Mouse (Mus musculus): ENCODE measurements around the gene Ldah. TPM values are rescaled to one million over a fixed set of nuclear protein-coding genes. Genes with fewer than 3 reads are reported as not detected.

Gene Ldah
- polyA plus RNA-seq, 1 experiment from 2014 or later: 65.5 TPM

GRCm38 (mm10) chr12:8316541-8316940 is 108.6 kb downstream of the Ldah start:
- Histone ChIP-seq H3K4me1 (ENCODE audit: control insufficient read depth, insufficient read depth, low read length) (no peaks in the 10 kb centered on the region; the same call in 1 of the 2 replicates), H3K4me2 (no peak overlapping the region), H3K9ac (ENCODE audit: low read length) (no peak overlapping the region), H3K4me3 (ENCODE audit: low read depth, low read length) (no peak overlapping the region), H3K36me3 (ENCODE audit: control insufficient read depth, insufficient read depth, low read length) (peaks cover 5% of the 10 kb centered on the region; the same call in 1 of the 2 replicates), H3K27ac (ENCODE audit: low read depth, low read length) (no peak overlapping the region), H3K9me3 (ENCODE audit: control insufficient read depth, low read length) (no peaks in the 10 kb centered on the region), H3K27me3 (ENCODE audit: control insufficient read depth, insufficient read depth, low read length) (no peaks in the 10 kb centered on the region; the same call in 1 of the 2 replicates)
- ATAC-seq (ENCODE audit: low FRiP score) (no peak), DNase-seq (ENCODE audit: low spot score, missing footprints) (no peak)
- 84% methylated on average over 5 of the region's 5 CpGs for WGBS

GRCm38 (mm10) chr12:8320084-8320713 is 112.3 kb downstream of the Ldah start:
- 46% methylated on average over 5 of the region's 5 CpGs for WGBS
- ATAC-seq (ENCODE audit: low FRiP score) (peak; percentile 65), DNase-seq (ENCODE audit: low spot score, missing footprints) (peak; percentile 95)
- no peak overlapping the region for H3K9ac ChIP-seq (ENCODE audit: low read length)
- H3K4me3 ChIP-seq (ENCODE audit: low read depth, low read length): no peak overlapping the region
- no peaks in the 10 kb centered on the region for H3K27me3 ChIP-seq (ENCODE audit: control insufficient read depth, insufficient read depth, low read length)
- H3K27ac ChIP-seq (ENCODE audit: low read depth, low read length): no peak overlapping the region
- no peaks in the 10 kb centered on the region for H3K4me1 ChIP-seq (ENCODE audit: control insufficient read depth, insufficient read depth, low read length)
- H3K9me3 ChIP-seq (ENCODE audit: control insufficient read depth, low read length): no peaks in the 10 kb centered on the region
- no peak overlapping the region for H3K4me2 ChIP-seq
- H3K36me3 ChIP-seq (ENCODE audit: control insufficient read depth, insufficient read depth, low read length): peaks cover 5% of the 10 kb centered on the region; the same call in 1 of the 2 replicates

- 95% methylated on average over 10 of the region's 10 CpGs for WGBS
- H3K4me2 ChIP-seq: no peak overlapping the region
- no peak overlapping the region for H3K4me3 ChIP-seq (ENCODE audit: low read depth, low read length)
- H3K27me3 ChIP-seq (ENCODE audit: control insufficient read depth, insufficient read depth, low read length): no peaks in the 10 kb centered on the region
- DNase-seq (ENCODE audit: low spot score, missing footprints): no peak
- peaks cover 5% of the 10 kb centered on the region; the same call in 1 of the 2 replicates for H3K36me3 ChIP-seq (ENCODE audit: control insufficient read depth, insufficient read depth, low read length)
- no peak overlapping the region for H3K27ac ChIP-seq (ENCODE audit: low read depth, low read length)
- H3K4me1 ChIP-seq (ENCODE audit: control insufficient read depth, insufficient read depth, low read length): no peaks in the 10 kb centered on the region
- ATAC-seq (ENCODE audit: low FRiP score): no peak
- no peak overlapping the region for H3K9ac ChIP-seq (ENCODE audit: low read length)
- no peaks in the 10 kb centered on the region for H3K9me3 ChIP-seq (ENCODE audit: control insufficient read depth, low read length)
Measured at GRCm38 (mm10) chr12:8321506-8321905, 113.6 kb downstream of the Ldah start.

- Histone ChIP-seq H3K9me3 (ENCODE audit: control insufficient read depth, low read length) (no peaks in the 10 kb centered on the region), H3K4me1 (ENCODE audit: control insufficient read depth, insufficient read depth, low read length) (peaks cover 9% of the 10 kb centered on the region), H3K27ac (ENCODE audit: low read depth, low read length) (no peak overlapping the region), H3K9ac (ENCODE audit: low read length) (no peak overlapping the region), H3K36me3 (ENCODE audit: control insufficient read depth, insufficient read depth, low read length) (no peaks in the 10 kb centered on the region), H3K4me2 (no peak overlapping the region), H3K27me3 (ENCODE audit: control insufficient read depth, insufficient read depth, low read length) (no peaks in the 10 kb centered on the region), H3K4me3 (ENCODE audit: low read depth, low read length) (no peak overlapping the region)
- WGBS: 82% methylated on average over 10 of the region's 10 CpGs
- DNase-seq (ENCODE audit: low spot score, missing footprints) (no peak), ATAC-seq (ENCODE audit: low FRiP score) (no peak)
Measured at GRCm38 (mm10) chr12:8324086-8324485, 116.2 kb downstream of the Ldah start.

- Histone ChIP-seq H3K27me3 (ENCODE audit: control insufficient read depth, insufficient read depth, low read length) (no peaks in the 10 kb centered on the region), H3K4me3 (ENCODE audit: low read depth, low read length) (no peak overlapping the region), H3K9me3 (ENCODE audit: control insufficient read depth, low read length) (no peaks in the 10 kb centered on the region), H3K4me2 (no peak overlapping the region), H3K9ac (ENCODE audit: low read length) (no peak overlapping the region), H3K4me1 (ENCODE audit: control insufficient read depth, insufficient read depth, low read length) (peaks cover 9% of the 10 kb centered on the region), H3K36me3 (ENCODE audit: control insufficient read depth, insufficient read depth, low read length) (peaks cover 3% of the 10 kb centered on the region; the same call in 1 of the 2 replicates), H3K27ac (ENCODE audit: low read depth, low read length) (no peak overlapping the region)
- DNase-seq (ENCODE audit: low spot score, missing footprints): no peak
- ATAC-seq (ENCODE audit: low FRiP score): no peak
- WGBS: 94% methylated on average over 13 of the region's 13 CpGs
Measured at GRCm38 (mm10) chr12:8325245-8325942, 117.5 kb downstream of the Ldah start.

GRCm38 (mm10) chr12:8325943-8326522 is 118.1 kb downstream of the Ldah start:
- Histone ChIP-seq H3K4me1 (ENCODE audit: control insufficient read depth, insufficient read depth, low read length) (peaks cover 9% of the 10 kb centered on the region), H3K4me2 (no peak overlapping the region), H3K27ac (ENCODE audit: low read depth, low read length) (no peak overlapping the region), H3K4me3 (ENCODE audit: low read depth, low read length) (no peak overlapping the region), H3K9me3 (ENCODE audit: control insufficient read depth, low read length) (no peaks in the 10 kb centered on the region), H3K36me3 (ENCODE audit: control insufficient read depth, insufficient read depth, low read length) (peaks cover 3% of the 10 kb centered on the region; the same call in 1 of the 2 replicates), H3K9ac (ENCODE audit: low read length) (no peak overlapping the region), H3K27me3 (ENCODE audit: control insufficient read depth, insufficient read depth, low read length) (no peaks in the 10 kb centered on the region)
- DNase-seq (ENCODE audit: low spot score, missing footprints) (no peak), ATAC-seq (ENCODE audit: low FRiP score) (no peak)
- WGBS: 93% methylated on average over 17 of the region's 17 CpGs

- no peak overlapping the region for H3K4me2 ChIP-seq
- H3K36me3 ChIP-seq (ENCODE audit: control insufficient read depth, insufficient read depth, low read length): peaks cover 3% of the 10 kb centered on the region; the same call in 1 of the 2 replicates
- H3K9ac ChIP-seq (ENCODE audit: low read length): peak overlapping the region; percentile 66
- H3K4me3 ChIP-seq (ENCODE audit: low read depth, low read length): no peak overlapping the region
- H3K27ac ChIP-seq (ENCODE audit: low read depth, low read length): peak overlapping the region; percentile 8; the same call in 1 of the 2 replicates
- DNase-seq (ENCODE audit: low spot score, missing footprints): peak; percentile 99
- peak; percentile 91 for ATAC-seq (ENCODE audit: low FRiP score)
- peaks cover 9% of the 10 kb centered on the region for H3K4me1 ChIP-seq (ENCODE audit: control insufficient read depth, insufficient read depth, low read length)
- H3K9me3 ChIP-seq (ENCODE audit: control insufficient read depth, low read length): no peaks in the 10 kb centered on the region
- H3K27me3 ChIP-seq (ENCODE audit: control insufficient read depth, insufficient read depth, low read length): no peaks in the 10 kb centered on the region
- WGBS: 25% methylated on average over 17 of the region's 17 CpGs
Measured at GRCm38 (mm10) chr12:8326825-8327674, 119.1 kb downstream of the Ldah start.

- ATAC-seq (ENCODE audit: low FRiP score) (0 out of 2 replicates have a peak, but pooled peaks have one; percentile 0), DNase-seq (ENCODE audit: low spot score, missing footprints) (no peak)
- no peak overlapping the region for H3K4me3 ChIP-seq (ENCODE audit: low read depth, low read length)
- H3K4me2 ChIP-seq: no peak overlapping the region
- no peaks in the 10 kb centered on the region for H3K27me3 ChIP-seq (ENCODE audit: control insufficient read depth, insufficient read depth, low read length)
- no peaks in the 10 kb centered on the region for H3K9me3 ChIP-seq (ENCODE audit: control insufficient read depth, low read length)
- H3K9ac ChIP-seq (ENCODE audit: low read length): peak overlapping the region; percentile 66
- peaks cover 11% of the 10 kb centered on the region for H3K4me1 ChIP-seq (ENCODE audit: control insufficient read depth, insufficient read depth, low read length)
- peaks cover 3% of the 10 kb centered on the region; the same call in 1 of the 2 replicates for H3K36me3 ChIP-seq (ENCODE audit: control insufficient read depth, insufficient read depth, low read length)
- peak overlapping the region; percentile 8; the same call in 1 of the 2 replicates for H3K27ac ChIP-seq (ENCODE audit: low read depth, low read length)
- 77% methylated on average over 1 of the region's 1 CpGs for WGBS
Measured at GRCm38 (mm10) chr12:8327675-8328053, 119.8 kb downstream of the Ldah start.

All from midbrain, embryonic 11.5 days (tissue).